Mouse (Mus musculus): Measurements from ENCODE around the gene Vegfa. TPM values are rescaled to one million over a fixed set of nuclear protein-coding genes. Genes with fewer than 3 reads are reported as not detected.

The Vegfa gene
- total RNA-seq, 1 experiment from 2014 or later = 429 TPM

GRCm38 (mm10) chr17:46025927-46026668, 6.1 kb downstream of the Vegfa start:
- DNase-seq = no peak

- DNase-seq = no peak
These were observed 7.0 kb downstream of the Vegfa start for GRCm38 (mm10) chr17:46025207-46025606.

- DNase-seq = no peak
These were observed 8.0 kb downstream of the Vegfa start for GRCm38 (mm10) chr17:46024192-46024591.

GRCm38 (mm10) chr17:46023572-46023971, 8.6 kb downstream of the Vegfa start:
- no peak for DNase-seq

- DNase-seq = no peak
These were observed 9.2 kb downstream of the Vegfa start for GRCm38 (mm10) chr17:46022934-46023333.

GRCm38 (mm10) chr17:46022427-46022826, 9.7 kb downstream of the Vegfa start:
- DNase-seq = no peak

- DNase-seq = no peak
These were observed 10.4 kb downstream of the Vegfa start for GRCm38 (mm10) chr17:46021760-46022159.

GRCm38 (mm10) chr17:46021173-46021572, 11.0 kb downstream of the Vegfa start:
- DNase-seq = no peak

- no peak for DNase-seq
These were observed 11.6 kb downstream of the Vegfa start for GRCm38 (mm10) chr17:46020579-46020978.

GRCm38 (mm10) chr17:46018736-46019004, 13.5 kb downstream of the Vegfa start:
- peak; percentile 26 for DNase-seq

- DNase-seq = peak; percentile 55
These were observed 14.0 kb downstream of the Vegfa start for GRCm38 (mm10) chr17:46017946-46018735.

GRCm38 (mm10) chr17:46016617-46017016, 15.6 kb downstream of the Vegfa start:
- no peak for DNase-seq

GRCm38 (mm10) chr17:46015967-46016366, 16.2 kb downstream of the Vegfa start:
- no peak for DNase-seq

GRCm38 (mm10) chr17:46014935-46015334, 17.2 kb downstream of the Vegfa start:
- no peak for DNase-seq

GRCm38 (mm10) chr17:46013549-46013948, 18.6 kb downstream of the Vegfa start:
- peak; percentile 29 for DNase-seq

GRCm38 (mm10) chr17:46012211-46012610, 20.0 kb downstream of the Vegfa start:
- no peak for DNase-seq

GRCm38 (mm10) chr17:46010462-46010861, 21.7 kb downstream of the Vegfa start:
- DNase-seq = no peak

GRCm38 (mm10) chr17:46009182-46009581, 23.0 kb downstream of the Vegfa start:
- DNase-seq = peak; percentile 53

- DNase-seq = no peak
These were observed 26.7 kb downstream of the Vegfa start for GRCm38 (mm10) chr17:46005458-46005857.

GRCm38 (mm10) chr17:46004482-46004881, 27.7 kb downstream of the Vegfa start:
- DNase-seq = no peak

GRCm38 (mm10) chr17:46003717-46004481, 28.3 kb downstream of the Vegfa start:
- DNase-seq = peak; percentile 74

GRCm38 (mm10) chr17:45999366-45999940, 32.7 kb downstream of the Vegfa start:
- DNase-seq = no peak

GRCm38 (mm10) chr17:45998363-45998762, 33.8 kb downstream of the Vegfa start:
- no peak for DNase-seq

All from adrenal gland, postnatal 25 days (tissue).